Mouse (Mus musculus): Measurements from ENCODE around the gene Srpk1. TPM values are rescaled to one million over a fixed set of nuclear protein-coding genes. Genes with fewer than 3 reads are reported as not detected.
A peak's percentile ranks its signal among the peaks of the same experiment; 100 is the strongest.

Gene Srpk1
- total and polyA plus RNA-seq, 3 experiments: 119 to 211 (median 125) TPM

- TF ChIP-seq JUND (IDR thresholded peaks at IDR 0.05; ENCODE audit: low read depth, low read length) (no peak), ETS1 (IDR thresholded peaks at IDR 0.05; ENCODE audit: low read depth, low read length) (peak; percentile 69), USF2 (IDR thresholded peaks at IDR 0.05; ENCODE audit: borderline replicate concordance in 1 of 2, insufficient read depth in 1 of 2, low read depth in 1 of 2, low read length in 2 of 2) (peak; percentile 39 to 81; a peak in 3 of 4 replicates), TCF12 (IDR thresholded peaks at IDR 0.05; ENCODE audit: low read depth, low read length) (peak; percentile 71), GABPA (IDR thresholded peaks at IDR 0.05; ENCODE audit: low read depth, low read length) (no peak), MEF2A (IDR thresholded peaks at IDR 0.05; ENCODE audit: extremely low read depth, insufficient replicate concordance, low read depth, low read length, poor library complexity, severe bottlenecking) (no peak), TBP (IDR thresholded peaks at IDR 0.05; ENCODE audit: low read depth, low read length) (no peak), MAZ (IDR thresholded peaks at IDR 0.05; ENCODE audit: low read depth, low read length) (no peak), GATA1 (IDR thresholded peaks at IDR 0.05; ENCODE audit: low read depth, low read length) (peak; percentile 15; the same call in 1 of the 2 replicates), TAL1 (IDR thresholded peaks at IDR 0.05; ENCODE audit: low read length) (peak; percentile 70), MYB (IDR thresholded peaks at IDR 0.05; ENCODE audit: low read depth, low read length) (no peak), ZKSCAN1 (IDR thresholded peaks at IDR 0.05; ENCODE audit: low read depth, low read length) (no peak), MYC (IDR thresholded peaks at IDR 0.05; ENCODE audit: low read depth, low read length) (no peak), POLR2A (IDR thresholded peaks at IDR 0.05; ENCODE audit: control insufficient read depth in 1 of 2, insufficient read depth in 1 of 2, low read depth in 1 of 2, low read length in 2 of 2, poor library complexity in 1 of 2) (no peak), ZC3H11A (IDR thresholded peaks at IDR 0.05; ENCODE audit: low read depth, low read length) (no peak), HCFC1 (IDR thresholded peaks at IDR 0.05; ENCODE audit: low read depth, low read length) (0 out of 2 replicates have a peak, but pooled peaks have one; percentile 11), UBTF (IDR thresholded peaks at IDR 0.05; ENCODE audit: borderline replicate concordance, insufficient read depth, low read depth, low read length) (no peak)
Observed at GRCm38 (mm10) chr17:28657936-28658335, 35.4 kb upstream of the Srpk1 start (continued).

GRCm38 (mm10) chr17:28650268-28650667 is 27.8 kb upstream of the Srpk1 start:
- TF ChIP-seq RAD21 (IDR thresholded peaks at IDR 0.05; ENCODE audit: low read depth, low read length): no peak
- no peak for TF ChIP-seq MYB (IDR thresholded peaks at IDR 0.05; ENCODE audit: low read depth, low read length)
- no peak for TF ChIP-seq NRF1 (IDR thresholded peaks at IDR 0.05; ENCODE audit: insufficient read depth, low read depth, low read length, poor library complexity, severe bottlenecking)
- Histone ChIP-seq H3K27ac (ENCODE audit: control insufficient read depth, low read depth, low read length) (no peak overlapping the region), H3K4me1 (ENCODE audit: control insufficient read depth in 1 of 2, insufficient read depth in 2 of 2, low read length in 2 of 2) (no peaks in the 10 kb centered on the region; a peak in 1 of 4 replicates), H3K79me2 (ENCODE audit: control insufficient read depth, insufficient read depth, low read length, poor library complexity) (no peaks in the 10 kb centered on the region; the same call in 1 of the 2 replicates), H3K36me3 (ENCODE audit: control insufficient read depth in 1 of 2, insufficient read depth in 2 of 2, low read length in 2 of 2) (no peaks in the 10 kb centered on the region), H3K9me3 (replicated peaks; ENCODE audit: insufficient read depth, low read length) (no peaks in the 10 kb centered on the region), H3K4me3 (ENCODE audit: control insufficient read depth in 1 of 2, insufficient read depth in 1 of 2, low read depth in 2 of 2, low read length in 2 of 2) (no peak overlapping the region), H3K9ac (ENCODE audit: control insufficient read depth, low read depth, low read length, poor library complexity, severe bottlenecking) (no peak overlapping the region), H3K27me3 (ENCODE audit: control insufficient read depth in 1 of 2, insufficient read depth in 2 of 2, low read length in 2 of 2) (no peaks in the 10 kb centered on the region)
- no peak for DNase-seq (ENCODE audit: low read depth, low spot score)

Data from MEL (cell line).